Mouse (Mus musculus) kidney, postnatal 36 days (tissue): ENCODE measurements at regions not wholly inside any gene's neighbourhood (a gene's known extent, or its start where the extent isn't known, plus 50 kb on each side); places are given as distances from the start of the nearest gene placed in this dataset.
A peak's percentile ranks its signal among the peaks of the same experiment; 100 is the strongest.
"Not testable (repeated sequence)": the region's sequence is repeated elsewhere in the genome, so short reads cannot be mapped to it uniquely, and the experiment has no call there.

ENCODE experiments used
- DNase-seq, 2 experiments: peaks; one replicate each; pipeline ENCODE4 v3.0.0; 2021 to 2022; ENCODE audit warnings: mixed read lengths in 2 of 2

- no peak for DNase-seq
These were observed 94.4 kb downstream of the Gm11232 start for GRCm38 (mm10) chr4:71663397-71663796.

GRCm38 (mm10) chr4:71640521-71640920 lies 117.2 kb downstream of the Gm11232 start:
- no peak for DNase-seq

GRCm38 (mm10) chr4:71627088-71627487 lies 130.7 kb downstream of the Gm11232 start:
- no peak for DNase-seq

- no peak for DNase-seq
These were observed 131.1 kb downstream of the Gm11232 start for GRCm38 (mm10) chr4:71626626-71627025.

GRCm38 (mm10) chr4:71624771-71625170 lies 133.0 kb downstream of the Gm11232 start:
- no peak for DNase-seq

GRCm38 (mm10) chr4:71613720-71614119 lies 144.0 kb downstream of the Gm11232 start:
- DNase-seq = no peak

- no peak for DNase-seq
These were observed 171.9 kb downstream of the Gm11232 start for GRCm38 (mm10) chr4:71585880-71586279.

- DNase-seq = peak in 1 of 2 experiments; percentile 14
These were observed 197.1 kb downstream of the Gm11232 start for GRCm38 (mm10) chr4:71560656-71561055.

- DNase-seq = no peak
These were observed 218.6 kb downstream of the Gm11232 start for GRCm38 (mm10) chr4:71539200-71539599.

GRCm38 (mm10) chr4:71537971-71538370 lies 219.8 kb downstream of the Gm11232 start:
- peak in 1 of 2 experiments; percentile 6 for DNase-seq

GRCm38 (mm10) chr4:71524255-71524970 lies 233.4 kb downstream of the Gm11232 start:
- no peak for DNase-seq

GRCm38 (mm10) chr4:71520751-71521150 lies 237.0 kb downstream of the Gm11232 start:
- no peak for DNase-seq

- DNase-seq = no peak
These were observed 239.8 kb downstream of the Gm11232 start for GRCm38 (mm10) chr4:71517921-71518404.

- peak; percentile 24 to 29 for DNase-seq
These were observed 250.9 kb downstream of the Gm11232 start for GRCm38 (mm10) chr4:71506911-71507310.

- DNase-seq = no peak
These were observed 268.0 kb downstream of the Gm11232 start for GRCm38 (mm10) chr4:71489788-71490187.

GRCm38 (mm10) chr4:71488663-71489161 lies 269.1 kb downstream of the Gm11232 start:
- DNase-seq = peak; percentile 13 to 14

- DNase-seq = no peak
These were observed 269.7 kb downstream of the Gm11232 start for GRCm38 (mm10) chr4:71488059-71488458.

GRCm38 (mm10) chr4:71480960-71481359 lies 276.8 kb downstream of the Gm11232 start:
- DNase-seq = no peak

- DNase-seq = no peak
These were observed 287.2 kb downstream of the Gm11232 start for GRCm38 (mm10) chr4:71470580-71470979.

- no peak for DNase-seq
These were observed 303.0 kb downstream of the Gm11232 start for GRCm38 (mm10) chr4:71454811-71455210.

- no peak for DNase-seq
These were observed 304.3 kb downstream of the Gm11232 start for GRCm38 (mm10) chr4:71453499-71453898.

GRCm38 (mm10) chr4:71446461-71446860 lies 311.3 kb downstream of the Gm11232 start:
- no peak for DNase-seq

- no peak for DNase-seq
These were observed 326.4 kb downstream of the Gm11232 start for GRCm38 (mm10) chr4:71431245-71431929.

GRCm38 (mm10) chr4:71422121-71422520 lies 335.6 kb downstream of the Gm11232 start:
- DNase-seq = not testable (repeated sequence)
